Mouse (Mus musculus) liver, embryonic 15.5 days (tissue): Measurements from ENCODE around the gene Fis1. TPM values are rescaled to one million over a fixed set of nuclear protein-coding genes. Genes with fewer than 3 reads are reported as not detected.
A peak's percentile ranks its signal among the peaks of the same experiment; 100 is the strongest.

Experiments
- ATAC-seq: fragments of 200-750 bp; cut with Nextera tagmentation; 2 replicates; pipeline ENCODE4 v1.8.0; 2017; ENCODE audit warnings: moderate number of reproducible peaks, mild to moderate bottlenecking, moderate library complexity; ENCODE audit not compliant: insufficient read depth
- H3K27ac ChIP-seq: fragments of 300-500 bp; sonication (generic); replicated peaks from 2 replicates; pipeline ENCODE4 v1.5.1; 2015; ENCODE audit warnings: mild to moderate bottlenecking, inconsistent platforms
- H3K27me3 ChIP-seq: fragments of 300-500 bp; sonication (generic); 2 replicates; pipeline ENCODE4 v1.6.1; 2015; ENCODE audit warnings: mild to moderate bottlenecking, inconsistent platforms
- H3K36me3 ChIP-seq: fragments of 300-500 bp; sonication (generic); replicated peaks from 2 replicates; pipeline ENCODE4 v1.6.1; 2015; ENCODE audit warnings: moderate library complexity, mild to moderate bottlenecking, inconsistent platforms
- H3K4me1 ChIP-seq: fragments of 300-500 bp; sonication (generic); replicated peaks from 2 replicates; pipeline ENCODE4 v1.6.1; 2015; ENCODE audit warnings: inconsistent platforms
- H3K4me2 ChIP-seq: fragments of 300-500 bp; sonication (generic); 2 replicates; pipeline ENCODE4 v1.6.1; 2015; ENCODE audit warnings: moderate library complexity, mild to moderate bottlenecking, inconsistent platforms
- H3K4me3 ChIP-seq: fragments of 300-500 bp; sonication (generic); replicated peaks from 2 replicates; pipeline ENCODE4 v1.5.1; 2015; ENCODE audit warnings: mild to moderate bottlenecking, inconsistent platforms
- H3K9ac ChIP-seq: fragments of 300-500 bp; sonication (generic); 2 replicates; pipeline ENCODE4 v1.6.1; 2015; ENCODE audit warnings: moderate library complexity, mild to moderate bottlenecking, inconsistent platforms
- H3K9me3 ChIP-seq: fragments of 300-500 bp; sonication (generic); replicated peaks from 2 replicates; pipeline ENCODE4 v1.6.1; 2016; ENCODE audit warnings: inconsistent platforms
- WGBS: fragments of 180-500 bp; shearing (Covaris S2); methylation state at CpG from one replicate; pipeline ENCODE4 v1.1.7; 2015; ENCODE audit warnings: mixed read lengths; ENCODE audit not compliant: insufficient replicate concordance; 5-methylcytosine and 5-hydroxymethylcytosine counted together
- microRNA counts: library from miRNA; unstranded; fragments of <30 nt; microRNA quantifications from one replicate; lab custom pipeline; 2016
- microRNA-seq: library from miRNA; unstranded; fragments of <30 nt; microRNA quantifications from one replicate; pipeline ENCODE4, GENCODE M21; 2016
- polyA plus RNA-seq: library from polyadenylated mRNA; unstranded; fragments of >200 nt; fragmentation: Nextera tagmentation; extraction: Ambion mirVana; gene quantifications from 2 replicates; pipeline ENCODE4 v1.2.1, GENCODE M21; 2015

The Fis1 gene
- polyA plus RNA-seq, 1 experiment from 2014 or later = 190 TPM

DNA sequence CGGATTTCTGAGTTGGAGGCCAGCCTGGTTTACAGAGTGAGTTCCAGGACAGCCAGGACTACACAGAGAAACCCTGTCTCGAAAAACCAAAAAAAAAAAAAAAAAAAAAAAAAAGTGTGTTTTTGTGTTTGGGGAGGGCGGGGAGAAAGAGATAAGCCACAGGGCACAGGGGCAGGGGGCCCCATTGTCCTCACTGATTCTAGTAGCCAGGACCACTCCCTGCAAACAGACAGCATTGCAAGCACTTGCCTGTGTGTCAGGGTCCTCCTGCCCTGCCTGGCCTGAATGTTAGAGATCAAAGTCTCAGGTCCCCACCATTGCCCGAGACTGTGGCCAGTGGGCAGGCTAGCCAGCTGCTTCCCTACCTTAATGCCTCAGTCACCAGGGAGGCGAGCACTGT, 46.4 kb downstream of the Fis1 start:
- no peak overlapping the region for H3K27ac ChIP-seq
- WGBS = 37% methylated on average over 5 of the region's 5 CpGs

DNA sequence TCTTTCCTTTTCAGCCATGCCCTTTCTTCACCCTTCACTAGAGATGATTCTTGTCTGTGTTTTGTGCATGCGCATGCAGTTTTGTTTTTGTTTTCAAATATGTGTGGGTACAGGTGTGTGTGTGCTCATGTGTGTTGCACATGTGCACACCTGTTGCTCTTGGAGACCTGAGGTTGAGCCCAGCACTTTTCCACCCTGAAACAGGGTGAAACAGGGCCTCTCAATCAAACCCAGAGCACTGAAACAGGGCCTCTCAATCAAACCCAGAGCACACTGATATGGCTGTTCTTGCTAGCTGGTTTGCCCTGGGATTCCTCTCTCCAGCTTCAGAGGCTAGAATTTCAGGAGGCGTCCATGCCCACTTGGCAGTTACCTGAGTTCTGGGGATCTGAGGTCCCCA, 47.5 kb downstream of the Fis1 start:
- Histone ChIP-seq H3K27me3 (no peaks in the 10 kb centered on the region), H3K4me2 (no peak overlapping the region), H3K9me3 (no peaks in the 10 kb centered on the region), H3K36me3 (0 out of 2 replicates have a peak, but pooled peaks cover 6% of the 10 kb centered on the region), H3K9ac (no peak overlapping the region), H3K4me3 (no peak overlapping the region), H3K27ac (no peak overlapping the region), H3K4me1 (peaks cover 13% of the 10 kb centered on the region)
- ATAC-seq = no peak
- WGBS = 67% methylated on average over 2 of the region's 2 CpGs

More for the DNA sequence above, 46.4 kb downstream of the Fis1 start:
- H3K9me3 ChIP-seq = no peaks in the 10 kb centered on the region
- no peak for ATAC-seq
- no peak overlapping the region for H3K9ac ChIP-seq
- H3K36me3 ChIP-seq = peaks cover 17% of the 10 kb centered on the region
- no peaks in the 10 kb centered on the region for H3K27me3 ChIP-seq
- H3K4me2 ChIP-seq = no peak overlapping the region
- H3K4me3 ChIP-seq = no peak overlapping the region
- H3K4me1 ChIP-seq = peaks cover 13% of the 10 kb centered on the region

DNA sequence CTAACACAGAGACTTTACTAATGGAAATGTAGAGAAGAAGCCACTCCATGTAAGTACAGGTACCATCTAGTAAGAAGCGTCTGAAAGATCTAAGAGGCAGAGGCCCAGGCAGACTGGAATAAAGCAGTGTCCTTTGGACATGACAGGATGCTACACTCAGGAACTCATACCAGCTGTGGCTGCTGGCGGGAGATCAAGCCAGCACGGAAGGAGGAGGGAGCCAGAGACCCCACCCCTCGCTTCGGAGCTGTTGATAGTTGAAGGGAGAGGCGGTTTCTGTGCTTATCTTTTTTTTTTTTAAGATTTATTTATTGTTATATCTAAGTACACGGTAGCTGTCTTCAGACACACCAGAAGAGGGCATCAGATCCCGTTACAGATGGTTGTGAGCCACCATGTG, 54.2 kb downstream of the Fis1 start:
- Histone ChIP-seq H3K36me3 (no peaks in the 10 kb centered on the region), H3K4me1 (no peaks in the 10 kb centered on the region), H3K9ac (no peak overlapping the region), H3K27me3 (peaks cover 21% of the 10 kb centered on the region), H3K9me3 (no peaks in the 10 kb centered on the region), H3K4me2 (no peak overlapping the region), H3K27ac (no peak overlapping the region), H3K4me3 (no peak overlapping the region)
- ATAC-seq = no peak
- WGBS = 41% methylated on average over 8 of the region's 8 CpGs

DNA sequence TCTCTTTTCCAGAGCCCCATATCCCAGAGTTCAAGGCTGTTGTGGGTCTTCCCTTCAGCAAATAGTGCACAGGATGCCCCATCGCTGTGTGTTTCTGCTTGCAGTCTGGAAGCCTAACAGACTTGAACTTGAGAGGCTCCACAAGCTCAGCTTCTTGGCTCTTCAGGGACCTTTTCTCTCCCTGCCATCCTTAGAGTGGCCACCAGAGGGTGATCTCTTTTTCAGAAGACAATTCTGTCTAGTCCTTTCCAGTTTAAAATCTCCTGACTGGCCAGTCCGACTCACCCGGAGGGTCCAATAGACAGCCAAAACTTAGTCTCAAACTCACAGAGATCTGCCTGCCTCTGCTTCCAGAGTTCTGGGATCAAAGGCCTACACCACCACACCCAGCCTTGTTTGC, 56.9 kb downstream of the Fis1 start:
- Histone ChIP-seq H3K4me2 (no peak overlapping the region), H3K27ac (no peak overlapping the region), H3K9me3 (no peaks in the 10 kb centered on the region), H3K27me3 (peaks cover 24% of the 10 kb centered on the region), H3K4me3 (no peak overlapping the region), H3K36me3 (no peaks in the 10 kb centered on the region), H3K4me1 (no peaks in the 10 kb centered on the region), H3K9ac (no peak overlapping the region)
- no peak for ATAC-seq
- WGBS = 12% methylated on average over 3 of the region's 3 CpGs

DNA sequence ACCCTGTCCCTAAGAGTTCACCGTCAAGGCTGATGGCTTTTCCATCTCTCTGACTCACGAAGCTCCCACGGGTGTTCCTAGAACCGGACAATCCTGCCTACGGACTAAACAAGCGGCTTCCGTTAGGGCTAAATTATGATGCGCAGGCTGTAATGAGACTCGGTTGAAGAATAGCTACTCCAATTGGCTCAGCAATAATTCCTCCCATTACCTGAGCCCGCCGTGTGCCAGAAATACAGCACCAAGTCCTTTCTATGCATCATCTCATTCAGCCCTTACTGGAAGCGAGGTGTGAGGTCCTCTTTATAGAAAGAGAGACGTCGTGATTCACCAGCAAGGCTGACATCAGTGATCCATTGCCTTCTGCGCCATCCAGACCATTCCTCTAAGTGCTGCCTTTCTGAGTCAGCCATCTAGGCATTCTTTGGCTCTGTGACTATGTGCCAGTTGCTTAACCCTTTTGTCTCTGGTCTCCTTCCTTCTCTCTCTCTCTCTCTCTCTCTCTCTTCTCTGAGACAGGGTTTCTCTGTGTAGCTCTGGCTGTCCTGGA, 59.4 kb downstream of the Fis1 start:
- Histone ChIP-seq H3K4me3 (no peak overlapping the region), H3K4me2 (no peak overlapping the region), H3K9me3 (no peaks in the 10 kb centered on the region), H3K4me1 (no peaks in the 10 kb centered on the region), H3K36me3 (no peaks in the 10 kb centered on the region), H3K9ac (no peak overlapping the region), H3K27ac (no peak overlapping the region), H3K27me3 (peaks cover 14% of the 10 kb centered on the region; the same call in 1 of the 2 replicates)
- no peak for ATAC-seq
- WGBS = 62% methylated on average over 15 of the region's 15 CpGs

MicroRNAs encoded within 50 kb of the gene (microRNA counts, 519-probe panel; counts per million panel counts)
- microRNA mmu-miR-702 (lab: Ali Mortazavi, UCI) = not detected

Small RNA genes within 50 kb of the gene (microRNA-seq; reads per million reads assigned to microRNA genes)
- gene Mir702 = 17.3 reads per million, percentile 33 among the genes with 10 or more reads in this experiment

Other genes starting within 250 kb of the Fis1 start
- gene Col26a1, start 70.1 kb upstream of the Fis1 start, polyA plus RNA-seq = 0.85 and 0.93 TPM in 2 replicates
- gene Ift22, start 45.1 kb upstream of the Fis1 start, polyA plus RNA-seq = 7.5 and 9.0 TPM in 2 replicates
- gene Cldn15, start 13.3 kb downstream of the Fis1 start, polyA plus RNA-seq = 5.9 and 8.1 TPM in 2 replicates
- 15.3 and 19.0 TPM in 2 replicates for gene Plod3, start 33.7 kb downstream of the Fis1 start, polyA plus RNA-seq
- gene Znhit1, start 34.7 kb downstream of the Fis1 start, polyA plus RNA-seq = 50.6 and 53.4 TPM in 2 replicates
- not detected in 2 replicates for gene Vgf, start 73.1 kb downstream of the Fis1 start, polyA plus RNA-seq
- gene Ap1s1, start 92.9 kb downstream of the Fis1 start, polyA plus RNA-seq = 74.7 and 77.6 TPM in 2 replicates
- 0.06 and 0.20 TPM in 2 replicates for gene Serpine1, start 119.0 kb downstream of the Fis1 start, polyA plus RNA-seq
- 11.1 and 15.6 TPM in 2 replicates for gene Trim56, start 162.9 kb downstream of the Fis1 start, polyA plus RNA-seq
- not detected in 2 replicates for gene Muc3, start 196.0 kb downstream of the Fis1 start, polyA plus RNA-seq